In genomic region chr7:28464416-28465212, GRCm38 (mm10) we compare ENCODE assay signal across 8 mouse cellular contexts. TPM values are rescaled to one million over a fixed set of nuclear protein-coding genes. Genes with fewer than 3 reads are reported as not detected.
DNase-seq lines count a peak whose midpoint lies in the region; TF ChIP-seq lines count a peak whose summit lies in the region.

No protein-coding gene starts in this region.

- H3K36me3 ChIP-seq in MEL (ENCODE audit: control insufficient read depth in 1 of 2, insufficient read depth in 2 of 2, low read length in 2 of 2): no peaks in the 10 kb centered on the region; a peak in 1 of 4 replicates
- peaks cover 56% of the 10 kb centered on the region for H3K36me3 ChIP-seq in hindbrain, embryonic 10.5 days

- TF ChIP-seq POLR2A in MEL (IDR thresholded peaks at IDR 0.05; ENCODE audit: control insufficient read depth in 1 of 2, insufficient read depth in 1 of 2, low read depth in 1 of 2, low read length in 2 of 2, poor library complexity in 1 of 2): peak in 1 of 2 experiments; percentile 31; a peak in 1 of 4 replicates

- no peak for TF ChIP-seq RAD21 in MEL (IDR thresholded peaks at IDR 0.05; ENCODE audit: low read depth, low read length)

- no peak overlapping the region for H3K27ac ChIP-seq in MEL (ENCODE audit: control insufficient read depth, low read depth, low read length)
- 0 out of 2 replicates have a peak overlapping the region, but pooled peaks have one; percentile 29 for H3K27ac ChIP-seq in hindbrain, embryonic 10.5 days

- no peak for TF ChIP-seq CTCF in MEL (IDR thresholded peaks at IDR 0.05 in 2 of 3, conservative IDR thresholded peaks at IDR 0.05 in 1 of 3; ENCODE audit: control insufficient read depth in 1 of 3, insufficient read depth in 1 of 3, low read depth in 2 of 3, low read length in 3 of 3, poor library complexity in 1 of 3, severe bottlenecking in 1 of 3)

- H3K79me2 ChIP-seq in MEL (ENCODE audit: control insufficient read depth, insufficient read depth, low read length, poor library complexity): no peaks in the 10 kb centered on the region

- DNase-seq in 3T3-L1 (ENCODE audit: low read depth, low spot score): peak; percentile 6
- DNase-seq in MEL (ENCODE audit: low read depth, low spot score): peak; percentile 71
- peak; percentile 87 to 91 for DNase-seq in cerebellum, postnatal 36 days
- DNase-seq in hindbrain, embryonic 10.5 days (ENCODE audit: low spot score): peak; percentile 12
- DNase-seq in layer of hippocampus, postnatal 10 days (ENCODE audit: low spot score in 2 of 2): peak; percentile 78 to 88
- peak; percentile 62 for DNase-seq in lung, postnatal 14 days
- DNase-seq in right cerebral cortex, postnatal 36 days (ENCODE audit: low spot score in 2 of 2): peak; percentile 94 to 95
- DNase-seq in c-Kit-positive CD71-positive TER-119-positive erythroid progenitor cells, embryonic 14.5 days (ENCODE audit: low spot score): no peak

- H3K4me3 ChIP-seq in MEL (ENCODE audit: control insufficient read depth in 1 of 2, insufficient read depth in 1 of 2, low read depth in 2 of 2, low read length in 2 of 2): peak overlapping the region in 1 of 2 experiments; percentile 35; a peak in 1 of 4 replicates
- peak overlapping the region; percentile 11 for H3K4me3 ChIP-seq in hindbrain, embryonic 10.5 days

- no peak for TF ChIP-seq EP300 in MEL (IDR thresholded peaks at IDR 0.05; ENCODE audit: low read depth in 1 of 2, low read length in 2 of 2)

- H3K27me3 ChIP-seq in MEL (ENCODE audit: control insufficient read depth in 1 of 2, insufficient read depth in 2 of 2, low read length in 2 of 2): no peaks in the 10 kb centered on the region
- peaks cover 40% of the 10 kb centered on the region for H3K27me3 ChIP-seq in hindbrain, embryonic 10.5 days (ENCODE audit: insufficient read depth, poor library complexity, severe bottlenecking)

- H3K4me1 ChIP-seq in MEL (ENCODE audit: control insufficient read depth in 1 of 2, insufficient read depth in 2 of 2, low read length in 2 of 2): peaks cover 0 to 6% of the 10 kb centered on the region in 2 experiments; a peak in 2 of 4 replicates
- peaks cover 28% of the 10 kb centered on the region for H3K4me1 ChIP-seq in hindbrain, embryonic 10.5 days (replicated peaks)

- H3K9me3 ChIP-seq in MEL (replicated peaks; ENCODE audit: insufficient read depth, low read length): no peaks in the 10 kb centered on the region
- H3K9me3 ChIP-seq in hindbrain, embryonic 10.5 days: no peaks in the 10 kb centered on the region

- H3K9ac ChIP-seq in MEL (ENCODE audit: control insufficient read depth, low read depth, low read length, poor library complexity, severe bottlenecking): no peak overlapping the region

- WGBS in hindbrain, embryonic 10.5 days: 64% methylated on average over 10 of the region's 10 CpGs

TF ChIP-seq in MEL, 35 proteins besides CTCF, POLR2A, EP300 and RAD21:
- TF ChIP-seq USF1 (IDR thresholded peaks at IDR 0.05; ENCODE audit: low read depth, low read length) (no peak), MXI1 (IDR thresholded peaks at IDR 0.05; ENCODE audit: low read depth, low read length) (0 out of 2 replicates have a peak, but pooled peaks have one; percentile 35)

RNA-seq across cellular contexts. Expression of gene Lrfn1, which starts 12.8 kb away (rescaled TPM):
- total RNA-seq in MEL (2012; rRNA removed): 1.2 and 1.9 TPM in 2 replicates
- 1 to 10 TPM in 1 of 2 experiments, not detected in 1; 5.8 TPM for polyA plus RNA-seq in MEL (2012; ENCODE audit: insufficient read depth in 1 of 2, insufficient read length in 2 of 2, low read depth in 1 of 2, low replicate concordance in 2 of 2, missing spikeins in 1 of 2)
- 4.4 and 5.2 TPM in 2 replicates for polyA plus RNA-seq in hindbrain, embryonic 10.5 days (2016; fragmentation: Nextera tagmentation; extraction: Ambion mirVana)
- total RNA-seq in layer of hippocampus, postnatal 10 days (2021): 10 to 100 TPM; 91.8 to 96.1 TPM

RNA-seq across cellular contexts. Expression of gene Gmfg, which starts 27.4 kb away (rescaled TPM):
- total RNA-seq in MEL (2012; rRNA removed): 25.1 and 31.2 TPM in 2 replicates
- polyA plus RNA-seq in MEL (2012; ENCODE audit: insufficient read depth in 1 of 2, insufficient read length in 2 of 2, low read depth in 1 of 2, low replicate concordance in 2 of 2, missing spikeins in 1 of 2): 10 to 100 TPM in 1 of 2 experiments, not detected in 1; 25.0 TPM
- 6.7 and 7.1 TPM in 2 replicates for polyA plus RNA-seq in hindbrain, embryonic 10.5 days (2016; fragmentation: Nextera tagmentation; extraction: Ambion mirVana)
- 1 to 10 TPM; 4.2 to 4.3 TPM for total RNA-seq in layer of hippocampus, postnatal 10 days (2021)

RNA-seq across cellular contexts. Expression of gene Ifnl2, which starts 45.6 kb away (rescaled TPM):
- not detected in 2 replicates for total RNA-seq in MEL (2012; rRNA removed)
- polyA plus RNA-seq in MEL (2012; ENCODE audit: insufficient read depth in 1 of 2, insufficient read length in 2 of 2, low read depth in 1 of 2, low replicate concordance in 2 of 2, missing spikeins in 1 of 2): not detected
- polyA plus RNA-seq in hindbrain, embryonic 10.5 days (2016; fragmentation: Nextera tagmentation; extraction: Ambion mirVana): not detected in 2 replicates
- total RNA-seq in layer of hippocampus, postnatal 10 days (2021): not detected

RNA-seq across cellular contexts. Expression of gene Ifnl3, which starts 58.0 kb away (rescaled TPM):
- not detected in 2 replicates for total RNA-seq in MEL (2012; rRNA removed)
- polyA plus RNA-seq in MEL (2012; ENCODE audit: insufficient read depth in 1 of 2, insufficient read length in 2 of 2, low read depth in 1 of 2, low replicate concordance in 2 of 2, missing spikeins in 1 of 2): not detected
- polyA plus RNA-seq in hindbrain, embryonic 10.5 days (2016; fragmentation: Nextera tagmentation; extraction: Ambion mirVana): not detected in 2 replicates
- not detected for total RNA-seq in layer of hippocampus, postnatal 10 days (2021)

Comparison
In these comparisons a context has a peak if more than half of its experiments do, and no peak if none do; other contexts are left out.
1. RNA of gene Lrfn1, which starts 12.8 kb away (total RNA-seq): 91.8 to 96.1 TPM in layer of hippocampus, postnatal 10 days; 1.2 to 1.9 TPM in MEL; every median in the first group is over 10 times any median in the second.